Mouse (Mus musculus) liver, embryonic 18 days (tissue): ENCODE results near the gene Aox4. TPM values are rescaled to one million over a fixed set of nuclear protein-coding genes. Genes with fewer than 3 reads are reported as not detected.

Experiments
- polyA plus RNA-seq: library from polyadenylated mRNA; depleted of rRNA; stranded (reverse); fragments of >200 nt; gene quantifications from 2 replicates; pipeline ENCODE4 v1.2.3, GENCODE M21; 2012; rRNA removed

Gene Aox4
- polyA plus RNA-seq, result 0.02 TPM in 2 replicates

GRCm38 (mm10) chr1:58210203-58210602, at the start of gene Aox4:
TSS of gene Aox4 (plus strand) at chr1:58210397.

GRCm38 (mm10) chr1:58278026-58278425, 67.8 kb downstream of the Aox4 start, which contains the start of gene Aox2:
TSS of gene Aox2 (plus strand) at chr1:58278326.

Other genes with a start within 250 kb of the Aox4 start
- gene Sgo2a, start 214.4 kb upstream of the Aox4 start, polyA plus RNA-seq, result 2.9 and 3.2 TPM in 2 replicates
- gene Kctd18, start 191.4 kb upstream of the Aox4 start, polyA plus RNA-seq, result 4.2 and 4.5 TPM in 2 replicates
- gene Aox1, start 180.5 kb upstream of the Aox4 start, polyA plus RNA-seq, result 0.86 and 1.4 TPM in 2 replicates
- 30.9 and 33.3 TPM in 2 replicates for gene Aox3, start 97.3 kb upstream of the Aox4 start, polyA plus RNA-seq
- gene Aox2, start 67.9 kb downstream of the Aox4 start, polyA plus RNA-seq, result 0.01 TPM in 2 replicates
- gene Bzw1, start 182.5 kb downstream of the Aox4 start, polyA plus RNA-seq, result 33.5 and 34.0 TPM in 2 replicates
- 114 and 119 TPM in 2 replicates for gene Clk1, start 213.7 kb downstream of the Aox4 start, polyA plus RNA-seq
- 7.9 and 8.4 TPM in 2 replicates for gene Nif3l1, start 234.8 kb downstream of the Aox4 start, polyA plus RNA-seq
- gene Ppil3, start 235.1 kb downstream of the Aox4 start, polyA plus RNA-seq, result 13.8 and 14.1 TPM in 2 replicates